Mouse (Mus musculus): ENCODE measurements at regions not wholly inside any gene's neighbourhood (a gene's known extent, or its start where the extent isn't known, plus 50 kb on each side); places are given as distances from the start of the nearest gene placed in this dataset.
A peak's percentile ranks its signal among the peaks of the same experiment; 100 is the strongest.
"Not testable (repeated sequence)": the region's sequence is repeated elsewhere in the genome, so short reads cannot be mapped to it uniquely, and the experiment has no call there.

GRCm38 (mm10) chr8:20436956-20437355 lies 73.9 kb upstream of the Gm15319 start:
- peak; percentile 25 to 26 for DNase-seq (ENCODE audit: extremely low spot score in 1 of 2, low spot score in 2 of 2)
- H3K4me3 ChIP-seq; intact Hi-C loops (cut with DNase I); H3K27ac ChIP-seq: not testable (repeated sequence)

- DNase-seq (ENCODE audit: extremely low spot score in 1 of 2, low spot score in 2 of 2), result peak in 1 of 2 experiments; percentile 18
Measured at GRCm38 (mm10) chr8:20433236-20433635, 70.2 kb upstream of the Gm15319 start.

GRCm38 (mm10) chr8:20429469-20429868 lies 66.5 kb upstream of the Gm15319 start:
- H3K27ac ChIP-seq; DNase-seq (ENCODE audit: extremely low spot score in 1 of 2, low spot score in 2 of 2); intact Hi-C loops (cut with DNase I); H3K4me3 ChIP-seq: not testable (repeated sequence)

More at GRCm38 (mm10) chr8:20433236-20433635, 70.2 kb upstream of the Gm15319 start:
- intact Hi-C loops (cut with DNase I); H3K27ac ChIP-seq; H3K4me3 ChIP-seq: not testable (repeated sequence)

- H3K4me3 ChIP-seq, result peak overlapping the region; percentile 75
- DNase-seq (ENCODE audit: extremely low spot score in 1 of 2, low spot score in 2 of 2); H3K27ac ChIP-seq; intact Hi-C loops (cut with DNase I): not testable (repeated sequence)
Measured at GRCm38 (mm10) chr8:20424903-20425222, 61.9 kb upstream of the Gm15319 start.

- peak; percentile 100 for DNase-seq (ENCODE audit: extremely low spot score in 1 of 2, low spot score in 2 of 2)
- intact Hi-C loops (cut with DNase I), result not testable (repeated sequence)
- H3K27ac ChIP-seq, result peak overlapping the region; percentile 64
- peak overlapping the region; percentile 75 for H3K4me3 ChIP-seq
- peak; percentile 80 for TF ChIP-seq CTCF (IDR thresholded peaks at IDR 0.05)
Measured at GRCm38 (mm10) chr8:20424104-20424902, 61.3 kb upstream of the Gm15319 start.

- intact Hi-C loops (cut with DNase I); DNase-seq (ENCODE audit: extremely low spot score in 1 of 2, low spot score in 2 of 2); H3K4me3 ChIP-seq; H3K27ac ChIP-seq: not testable (repeated sequence)
Measured at GRCm38 (mm10) chr8:20420807-20421206, 57.8 kb upstream of the Gm15319 start.

Measured in left cerebral cortex, adult 2 months (tissue).